Mouse (Mus musculus): ENCODE results near the gene Slc7a7.

GRCm38 (mm10) chr14:54425540-54425939 is 8.0 kb upstream of the Slc7a7 start:
- TF ChIP-seq CTCF (IDR thresholded peaks at IDR 0.05; ENCODE audit: low read depth), result no peak
- TF ChIP-seq EP300 (IDR thresholded peaks at IDR 0.05; ENCODE audit: low read depth), result no peak

Measured in liver, embryonic 14.5 days (tissue).